Mouse (Mus musculus) adrenal gland, adult 8-10 months (tissue): ENCODE results near the gene Amelx. TPM values are rescaled to one million over a fixed set of nuclear protein-coding genes. Genes with fewer than 3 reads are reported as not detected.

Source experiments
- DNase-seq: peaks from one replicate; pipeline ENCODE4 v3.0.0; 2022
- total RNA-seq, 4 experiments: library from RNA; stranded (reverse); gene quantifications; 2 replicates each; pipeline ENCODE4 v1.2.4; 2022

Gene Amelx
- total RNA-seq, result not detected

DNA sequence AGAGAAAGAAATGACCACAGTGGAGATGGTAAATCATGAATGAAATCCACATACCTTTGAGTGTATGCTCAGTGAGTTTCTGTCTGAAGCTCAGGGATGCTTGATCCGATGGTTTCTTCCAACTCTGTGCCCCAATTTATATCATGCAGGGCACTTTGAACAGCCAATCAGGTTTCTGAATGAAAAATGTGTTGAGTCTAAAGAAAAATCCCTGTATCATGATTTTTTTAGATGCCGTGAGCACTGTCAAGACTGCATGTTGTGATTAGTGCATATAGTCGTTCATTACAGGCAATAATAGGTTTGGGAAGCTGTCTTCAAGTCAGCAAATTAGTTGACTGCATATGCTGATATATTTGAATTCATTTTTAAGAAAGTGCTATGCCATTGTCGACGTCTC lies at the start of gene Amelx:
TSS of gene Amelx (minus strand) at position 101 of the 400 bp plus-strand sequence.
- DNase-seq, result no peak

DNA sequence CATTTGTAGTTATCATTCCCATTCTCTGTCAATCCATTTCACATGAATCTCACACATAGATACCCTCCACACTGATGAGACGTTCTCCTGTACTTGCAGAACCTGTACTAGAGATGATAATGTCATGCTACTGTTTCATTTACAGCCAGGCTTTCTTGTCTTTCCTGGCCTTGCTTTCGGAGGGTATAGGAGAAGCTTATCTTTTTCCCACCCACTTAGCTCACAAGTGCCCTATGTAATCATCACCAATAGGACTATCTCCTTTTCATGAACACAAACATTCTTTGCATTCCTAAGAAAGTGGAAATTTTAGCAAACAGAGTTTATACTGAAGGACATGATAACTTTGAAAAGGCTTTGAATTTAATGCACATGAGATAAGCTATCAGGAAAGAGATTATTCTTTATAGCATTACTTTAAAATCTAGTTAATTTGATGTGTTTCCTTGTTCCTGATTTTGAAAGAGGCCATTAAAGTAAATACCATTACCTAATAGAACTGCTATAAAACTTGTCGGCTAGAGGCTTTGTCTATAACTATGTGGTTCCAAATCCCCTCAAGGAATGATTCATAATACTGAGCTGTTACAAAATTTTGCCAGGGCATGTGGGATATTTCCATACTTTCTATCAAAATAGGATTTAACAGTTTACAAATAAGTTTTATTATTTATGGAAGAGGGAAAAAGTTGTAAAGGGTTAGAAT lies 35.5 kb upstream of the Amelx start:
- DNase-seq, result no peak

DNA sequence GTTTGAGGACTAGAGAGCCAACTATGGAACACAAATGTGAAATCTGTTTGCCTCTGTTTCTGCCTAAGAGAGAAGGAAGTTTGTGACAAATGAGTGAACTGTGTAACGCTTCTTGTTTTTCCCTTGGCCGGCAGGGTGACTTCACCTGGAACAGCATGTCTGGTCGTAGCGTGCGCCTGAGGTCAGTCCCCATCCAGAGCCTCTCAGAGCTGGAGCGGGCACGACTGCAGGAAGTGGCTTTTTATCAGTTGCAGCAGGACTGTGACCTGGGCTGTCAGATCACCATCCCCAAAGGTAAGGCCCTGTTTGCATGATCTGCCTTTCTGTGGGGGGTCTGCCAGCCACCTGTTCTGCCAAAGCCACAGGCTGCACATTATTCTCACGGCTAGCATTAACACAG lies 33.1 kb upstream of the Amelx start:
- DNase-seq, result no peak

DNA sequence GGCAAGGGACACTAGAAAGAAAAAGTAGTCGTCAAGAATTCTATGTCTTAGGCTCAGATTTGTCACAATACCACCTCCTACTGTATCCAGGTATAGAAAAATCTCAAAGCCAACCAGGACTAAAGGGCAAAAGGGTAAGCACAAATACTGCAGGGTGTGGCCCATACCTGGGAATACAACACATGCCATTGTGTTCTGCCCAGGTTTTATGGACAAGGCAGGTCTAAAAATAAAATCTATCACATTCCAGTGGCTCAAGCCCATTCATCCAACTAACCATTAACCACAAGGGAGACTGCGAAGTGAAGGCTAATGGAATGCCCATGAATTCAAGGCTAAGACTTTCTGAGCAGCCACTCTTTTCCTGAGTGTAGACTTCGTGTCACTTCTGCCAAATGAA lies 23.0 kb upstream of the Amelx start:
- DNase-seq, result no peak

DNA sequence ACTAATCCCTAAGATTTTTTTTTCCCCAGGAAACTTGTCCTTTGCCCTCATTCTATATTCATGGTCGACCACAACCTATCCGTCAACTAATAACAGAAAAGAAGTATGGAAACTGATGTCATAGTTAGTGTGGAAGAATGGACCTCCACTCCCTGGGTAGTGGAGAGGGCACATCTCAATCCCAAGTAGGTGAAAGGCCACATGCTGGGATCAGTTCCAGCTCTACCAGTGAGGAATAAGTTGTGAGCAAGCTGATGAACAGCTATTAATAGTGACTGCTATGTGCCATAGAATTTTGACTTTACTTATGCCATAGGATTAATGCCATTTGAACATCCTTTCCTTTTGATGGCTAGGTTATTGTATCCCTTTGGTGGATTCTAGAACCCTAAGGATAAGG lies 8.4 kb downstream of the Amelx start:
- no peak for DNase-seq

DNA sequence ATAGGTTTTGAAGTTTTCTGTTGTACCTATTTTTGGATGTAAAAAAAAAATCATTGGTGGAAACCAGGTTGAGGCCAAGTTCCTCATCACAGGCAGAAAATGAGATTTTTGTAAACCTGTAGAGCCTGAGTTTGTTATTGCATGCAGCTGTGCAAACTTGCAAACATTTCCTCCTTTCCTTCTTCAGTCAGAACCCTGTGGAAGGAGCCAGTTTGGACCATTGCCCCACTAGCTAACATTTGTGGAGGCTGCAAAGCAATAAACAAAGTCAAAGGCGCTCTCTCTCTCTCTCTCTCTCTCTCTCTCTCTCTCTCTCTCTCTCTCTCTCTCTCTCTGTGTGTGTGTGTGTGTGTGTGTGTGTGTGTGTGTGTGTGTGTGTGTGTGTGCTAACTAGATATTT lies 13.2 kb downstream of the Amelx start:
- no peak for DNase-seq

DNA sequence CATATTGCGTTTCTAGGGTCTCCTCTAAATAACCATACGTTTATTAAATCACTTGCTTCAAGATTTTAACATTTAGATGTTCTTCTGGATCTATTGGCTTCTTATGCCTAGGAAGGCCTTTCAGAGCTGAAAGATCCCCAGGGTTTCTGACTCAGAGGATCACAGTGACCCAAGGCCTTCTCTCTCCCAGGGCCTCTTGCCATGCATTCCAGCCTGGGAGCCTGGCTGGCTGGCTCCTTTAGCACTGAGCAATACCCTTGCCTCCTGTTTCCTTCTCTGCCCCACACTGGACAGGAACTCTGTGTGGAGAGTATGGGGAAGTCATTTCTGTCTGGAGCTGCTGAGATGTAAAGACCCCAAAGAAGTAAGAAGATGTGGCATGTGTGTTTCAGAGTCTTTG lies 16.0 kb downstream of the Amelx start:
- no peak for DNase-seq

DNA sequence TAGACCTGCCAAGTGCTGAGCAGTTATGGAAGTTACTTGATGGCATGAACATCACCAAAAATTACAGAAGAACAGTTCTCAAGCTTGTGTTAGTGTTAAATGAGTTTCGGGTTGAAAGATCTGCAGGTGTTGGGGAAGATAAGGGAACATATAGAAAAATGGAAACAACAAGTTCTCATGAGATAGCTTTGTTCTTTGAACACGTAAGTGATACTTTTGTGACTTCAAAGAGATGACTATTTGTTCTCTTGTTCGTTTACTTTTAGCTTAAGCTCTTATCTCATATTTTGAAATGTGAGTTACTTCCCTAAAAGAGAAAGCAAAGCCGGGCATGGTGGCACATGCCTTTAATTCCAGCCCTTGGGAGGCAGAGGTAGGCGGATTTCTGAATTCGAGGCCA lies 28.6 kb downstream of the Amelx start:
- DNase-seq, result no peak

DNA sequence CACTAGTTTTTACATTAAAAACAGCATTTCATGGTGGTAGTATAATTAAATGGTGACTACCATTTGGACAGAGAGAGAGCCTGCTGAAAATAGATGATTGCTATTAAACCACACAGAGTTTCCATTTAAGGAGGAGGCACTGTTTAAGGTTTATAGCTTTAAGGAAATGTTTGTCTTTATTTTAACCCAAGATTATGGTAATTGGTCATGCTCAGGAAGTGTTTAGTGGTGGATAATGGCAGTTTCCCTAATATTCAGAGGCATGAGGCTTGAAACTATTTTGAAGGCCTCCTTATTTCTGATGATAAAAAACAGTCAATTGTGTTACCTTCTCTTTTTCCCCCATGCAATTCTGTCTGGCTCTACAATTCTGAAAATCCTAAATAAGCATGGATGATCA lies 33.2 kb downstream of the Amelx start:
- DNase-seq, result no peak

DNA sequence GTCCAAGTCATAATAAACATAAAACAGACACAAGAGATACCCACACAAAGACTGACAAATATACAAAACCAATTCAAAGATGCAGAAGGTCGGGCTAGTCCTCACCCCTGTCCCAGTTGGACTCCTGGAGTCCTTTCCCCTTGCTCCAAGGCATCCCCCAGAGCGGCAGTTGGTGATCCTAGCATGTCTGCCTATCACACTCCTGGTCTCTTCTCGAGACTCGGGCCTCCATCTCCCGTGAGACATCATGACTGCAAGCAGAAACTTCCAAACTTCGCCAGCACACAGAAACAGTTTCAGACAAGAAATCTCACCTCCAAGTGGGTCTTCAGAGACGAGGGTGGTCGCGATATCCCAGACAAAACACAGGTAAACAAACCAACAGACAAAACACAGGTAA lies 46.5 kb downstream of the Amelx start:
- no peak for DNase-seq

DNA sequence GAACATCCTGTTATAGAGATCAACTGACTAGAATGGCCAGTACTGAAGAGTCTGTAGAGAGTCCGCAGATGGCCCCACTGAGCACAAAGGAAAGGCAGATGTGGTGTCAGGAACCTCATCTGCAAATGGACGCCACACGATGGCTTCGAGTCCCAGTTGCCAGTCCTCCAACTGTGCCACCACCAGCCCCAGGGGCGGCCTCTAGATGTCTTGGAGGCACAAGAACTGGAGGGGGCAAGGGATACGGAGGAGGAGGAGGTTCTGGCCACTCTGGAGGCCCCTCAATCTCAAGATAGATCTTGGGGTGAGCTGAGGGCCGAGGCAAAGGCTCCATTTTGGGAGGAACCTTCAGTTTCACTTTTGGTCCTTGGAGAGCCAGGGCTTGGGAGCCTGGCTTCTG lies 47.2 kb downstream of the Amelx start:
- no peak for DNase-seq

Other genes starting within 250 kb of the Amelx start
- gene Hccs, start 133.2 kb upstream of the Amelx start, total RNA-seq, result 10 to 100 TPM; 15.6 to 20.4 (median 19.7) TPM